Mouse (Mus musculus): ENCODE measurements at regions not wholly inside any gene's neighbourhood (a gene's known extent, or its start where the extent isn't known, plus 50 kb on each side); places are given as distances from the start of the nearest gene placed in this dataset.

- TF ChIP-seq CTCF (IDR thresholded peaks at IDR 0.05; ENCODE audit: low read depth) = no peak
- H3K27ac ChIP-seq (ENCODE audit: low read depth, low read length) = no peak overlapping the region
- DNase-seq (no peak), ATAC-seq (no peak)
- no peaks in the 10 kb centered on the region for H3K27me3 ChIP-seq (ENCODE audit: insufficient read depth, low read length)
- 70% methylated on average over 5 of the region's 5 CpGs for WGBS
- no peaks in the 10 kb centered on the region for H3K4me1 ChIP-seq (ENCODE audit: insufficient read depth)
- H3K9me3 ChIP-seq (ENCODE audit: low read length) = no peaks in the 10 kb centered on the region
- H3K4me3 ChIP-seq (ENCODE audit: low read depth, low read length) = no peak overlapping the region
- no peak overlapping the region for H3K9ac ChIP-seq
- no peak overlapping the region for H3K4me2 ChIP-seq (ENCODE audit: low read depth)
- H3K36me3 ChIP-seq (ENCODE audit: insufficient read depth) = no peaks in the 10 kb centered on the region
Measured at GRCm38 (mm10) chr1:128762076-128762475, 170.0 kb upstream of the Cxcr4 start.

GRCm38 (mm10) chr1:128758802-128759481, 166.8 kb upstream of the Cxcr4 start:
- no peak for TF ChIP-seq CTCF (IDR thresholded peaks at IDR 0.05; ENCODE audit: low read depth)
- 48% methylated on average over 11 of the region's 11 CpGs for WGBS
- H3K9me3 ChIP-seq (ENCODE audit: low read length) = no peaks in the 10 kb centered on the region
- no peak overlapping the region for H3K4me2 ChIP-seq (ENCODE audit: low read depth)
- no peak overlapping the region for H3K9ac ChIP-seq
- no peaks in the 10 kb centered on the region for H3K27me3 ChIP-seq (ENCODE audit: insufficient read depth, low read length)
- DNase-seq = peak; percentile 32
- no peak overlapping the region for H3K4me3 ChIP-seq (ENCODE audit: low read depth, low read length)
- no peaks in the 10 kb centered on the region for H3K36me3 ChIP-seq (ENCODE audit: insufficient read depth)
- no peak overlapping the region for H3K27ac ChIP-seq (ENCODE audit: low read depth, low read length)
- H3K4me1 ChIP-seq (ENCODE audit: insufficient read depth) = no peaks in the 10 kb centered on the region
- ATAC-seq = peak; percentile 84

GRCm38 (mm10) chr1:128758294-128758801, 166.3 kb upstream of the Cxcr4 start:
- H3K27me3 ChIP-seq (ENCODE audit: insufficient read depth, low read length) = no peaks in the 10 kb centered on the region
- H3K27ac ChIP-seq (ENCODE audit: low read depth, low read length) = no peak overlapping the region
- H3K36me3 ChIP-seq (ENCODE audit: insufficient read depth) = no peaks in the 10 kb centered on the region
- H3K4me3 ChIP-seq (ENCODE audit: low read depth, low read length) = no peak overlapping the region
- no peak for ATAC-seq
- 45% methylated on average over 13 of the region's 13 CpGs for WGBS
- H3K4me1 ChIP-seq (ENCODE audit: insufficient read depth) = no peaks in the 10 kb centered on the region
- H3K9ac ChIP-seq = no peak overlapping the region
- no peak for DNase-seq
- no peak overlapping the region for H3K4me2 ChIP-seq (ENCODE audit: low read depth)
- TF ChIP-seq CTCF (IDR thresholded peaks at IDR 0.05; ENCODE audit: low read depth) = no peak
- H3K9me3 ChIP-seq (ENCODE audit: low read length) = no peaks in the 10 kb centered on the region

GRCm38 (mm10) chr1:128753427-128754012, 161.4 kb upstream of the Cxcr4 start:
- no peak for TF ChIP-seq CTCF (IDR thresholded peaks at IDR 0.05; ENCODE audit: low read depth)
- H3K4me2 ChIP-seq (ENCODE audit: low read depth) = no peak overlapping the region
- H3K27me3 ChIP-seq (ENCODE audit: insufficient read depth, low read length) = no peaks in the 10 kb centered on the region
- DNase-seq (no peak), ATAC-seq (no peak)
- WGBS = 36% methylated on average over 3 of the region's 3 CpGs
- H3K4me3 ChIP-seq (ENCODE audit: low read depth, low read length) = no peak overlapping the region
- no peaks in the 10 kb centered on the region for H3K36me3 ChIP-seq (ENCODE audit: insufficient read depth)
- H3K9me3 ChIP-seq (ENCODE audit: low read length) = no peaks in the 10 kb centered on the region
- H3K27ac ChIP-seq (ENCODE audit: low read depth, low read length) = no peak overlapping the region
- no peaks in the 10 kb centered on the region for H3K4me1 ChIP-seq (ENCODE audit: insufficient read depth)
- no peak overlapping the region for H3K9ac ChIP-seq

GRCm38 (mm10) chr1:128749437-128749994, 157.4 kb upstream of the Cxcr4 start:
- 75% methylated on average over 5 of the region's 5 CpGs for whole genome bisulfite sequencing
- DNase-seq = no peak

GRCm38 (mm10) chr1:128747196-128747790, 155.2 kb upstream of the Cxcr4 start:
- no peak for TF ChIP-seq CTCF (IDR thresholded peaks at IDR 0.05; ENCODE audit: low read depth)
- no peaks in the 10 kb centered on the region for H3K27me3 ChIP-seq (ENCODE audit: insufficient read depth, low read length)
- H3K27ac ChIP-seq (ENCODE audit: low read depth, low read length) = no peak overlapping the region
- H3K9ac ChIP-seq = no peak overlapping the region
- WGBS = 92% methylated on average over 12 of the region's 12 CpGs
- no peaks in the 10 kb centered on the region for H3K9me3 ChIP-seq (ENCODE audit: low read length)
- ATAC-seq (no peak), DNase-seq (no peak)
- no peak overlapping the region for H3K4me3 ChIP-seq (ENCODE audit: low read depth, low read length)
- no peaks in the 10 kb centered on the region for H3K36me3 ChIP-seq (ENCODE audit: insufficient read depth)
- no peak overlapping the region for H3K4me2 ChIP-seq (ENCODE audit: low read depth)
- H3K4me1 ChIP-seq (ENCODE audit: insufficient read depth) = no peaks in the 10 kb centered on the region

More at GRCm38 (mm10) chr1:128749437-128749994, 157.4 kb upstream of the Cxcr4 start:
- ATAC-seq = no peak
- Histone ChIP-seq H3K9me3 (ENCODE audit: low read length) (no peaks in the 10 kb centered on the region), H3K27ac (ENCODE audit: low read depth, low read length) (no peak overlapping the region), H3K4me2 (ENCODE audit: low read depth) (no peak overlapping the region), H3K36me3 (ENCODE audit: insufficient read depth) (no peaks in the 10 kb centered on the region), H3K4me3 (ENCODE audit: low read depth, low read length) (no peak overlapping the region), H3K27me3 (ENCODE audit: insufficient read depth, low read length) (no peaks in the 10 kb centered on the region), H3K4me1 (ENCODE audit: insufficient read depth) (no peaks in the 10 kb centered on the region), H3K9ac (no peak overlapping the region)
- TF ChIP-seq CTCF (IDR thresholded peaks at IDR 0.05; ENCODE audit: low read depth) = no peak
